Mouse (Mus musculus): ENCODE results near the gene Sh3bgrl3.

DNA sequence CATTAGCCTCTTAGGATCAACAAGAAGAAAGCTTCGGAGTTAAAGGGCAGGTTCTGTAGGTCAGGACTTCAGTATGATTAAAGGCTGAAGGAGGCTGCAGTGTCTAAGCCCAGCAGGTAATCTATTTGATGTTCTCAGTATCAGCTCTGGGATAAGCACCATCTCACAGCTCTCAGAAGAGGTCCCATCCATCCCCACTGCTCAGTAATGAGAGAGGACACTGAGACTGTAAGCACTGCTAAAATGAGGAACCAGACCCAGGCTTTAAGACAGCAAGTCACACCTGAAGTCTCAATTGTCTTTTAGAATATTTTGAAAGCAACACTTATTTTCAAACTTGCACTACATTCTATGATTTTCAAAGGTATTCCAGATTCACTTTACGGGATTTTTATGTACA lies 29.0 kb upstream of the Sh3bgrl3 start:
- TF ChIP-seq MEF2A (IDR thresholded peaks at IDR 0.05; ENCODE audit: borderline replicate concordance, low read depth, low read length) (no peak), USF1 (IDR thresholded peaks at IDR 0.05; ENCODE audit: low read depth, low read length) (no peak), POLR2A (IDR thresholded peaks at IDR 0.05; ENCODE audit: low read depth, low read length) (no peak), MAFK (IDR thresholded peaks at IDR 0.05; ENCODE audit: insufficient replicate concordance, low read length) (no peak), ZKSCAN1 (IDR thresholded peaks at IDR 0.05; ENCODE audit: borderline replicate concordance, low read depth, low read length) (no peak), MYC (IDR thresholded peaks at IDR 0.05; ENCODE audit: low read depth, low read length) (no peak), MAX (IDR thresholded peaks at IDR 0.05; ENCODE audit: low read length) (no peak), MXI1 (IDR thresholded peaks at IDR 0.05; ENCODE audit: low read depth, low read length) (no peak), CHD2 (IDR thresholded peaks at IDR 0.05; ENCODE audit: low read length) (no peak), PAX5 (IDR thresholded peaks at IDR 0.05; ENCODE audit: low read length) (no peak), SIN3A (IDR thresholded peaks at IDR 0.05; ENCODE audit: low read length) (no peak), HCFC1 (IDR thresholded peaks at IDR 0.05; ENCODE audit: low read depth, low read length) (no peak), CTCF (conservative IDR thresholded peaks at IDR 0.05 in 1 of 2, IDR thresholded peaks at IDR 0.05 in 1 of 2; ENCODE audit: low read depth in 2 of 2, low read length in 2 of 2) (no peak)

All from CH12.LX (cell line).